Mouse (Mus musculus) telencephalon, adult 2 months (tissue): ENCODE measurements around the gene Hist1h3a.

ENCODE experiments used
- DNase-seq: peaks from one replicate; pipeline ENCODE4 v3.0.0-alpha.2; 2011; ENCODE audit warnings: low read depth, low spot score

The Hist1h3a gene

DNA sequence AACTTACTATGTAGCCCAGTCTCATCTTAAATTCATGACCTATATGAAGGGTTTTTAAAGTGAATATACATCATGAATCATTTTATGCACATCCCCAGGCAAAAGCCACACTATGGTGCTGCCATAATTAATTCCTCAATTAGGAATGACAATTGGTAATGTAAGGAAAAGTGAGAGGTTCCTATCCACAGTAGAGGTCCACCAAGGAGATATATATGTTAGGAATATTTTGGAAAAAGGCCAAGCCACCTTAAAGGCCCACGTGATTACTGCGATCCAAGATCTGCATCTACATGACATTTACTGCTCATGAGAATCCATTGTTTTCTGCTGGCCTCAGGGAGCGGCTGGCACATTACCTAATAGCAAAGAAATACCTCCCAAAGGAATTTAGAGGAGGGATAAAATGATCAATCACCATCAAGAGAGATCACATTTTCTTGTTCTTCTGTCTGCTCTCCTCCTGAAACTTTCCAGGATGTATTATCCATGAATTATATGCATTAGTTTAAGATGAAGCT, 2.9 kb downstream of the Hist1h3a start:
- no peak for DNase-seq

DNA sequence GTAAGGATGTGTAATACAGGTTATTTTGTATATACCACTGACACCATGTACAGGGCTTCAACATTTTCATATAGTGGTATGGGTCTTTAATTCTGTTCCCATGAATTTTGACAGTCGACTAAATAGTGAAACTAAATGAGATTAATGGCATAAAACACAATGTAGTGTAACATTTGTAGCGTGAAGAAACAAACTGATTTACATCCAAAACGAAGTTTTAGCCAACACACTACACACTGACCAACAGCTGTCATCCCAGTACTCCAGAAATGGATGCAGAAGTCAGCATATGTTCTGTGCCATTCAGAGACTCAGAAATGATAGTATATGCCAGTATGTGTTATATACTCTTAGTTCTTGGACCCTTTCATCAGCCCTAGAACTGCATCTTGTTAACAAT, 4.3 kb downstream of the Hist1h3a start:
- DNase-seq: no peak

DNA sequence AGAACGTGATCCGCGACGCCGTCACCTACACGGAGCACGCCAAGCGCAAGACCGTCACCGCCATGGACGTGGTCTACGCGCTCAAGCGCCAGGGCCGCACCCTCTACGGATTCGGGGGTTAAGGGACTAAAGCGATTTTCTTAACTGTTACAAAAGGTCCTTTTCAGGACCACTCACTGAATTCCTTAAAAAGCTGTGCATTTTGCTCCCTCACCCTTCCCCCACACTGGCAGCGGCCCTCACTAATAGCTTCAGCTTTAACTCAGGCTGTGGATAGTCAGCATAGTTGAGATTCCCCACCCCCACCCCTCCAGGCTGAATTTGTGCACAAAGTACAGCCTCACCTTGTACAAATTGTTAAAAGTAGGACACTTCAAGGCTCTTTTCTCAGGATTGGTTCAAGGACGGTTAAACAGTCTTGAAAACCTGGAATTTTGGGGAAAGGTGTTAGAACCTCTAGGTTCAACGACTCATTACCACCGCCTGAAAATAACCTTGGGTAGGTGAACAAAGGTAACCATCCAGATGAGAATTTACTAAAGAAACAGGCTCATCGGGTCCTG, 4.9 kb downstream of the Hist1h3a start:
- no peak for DNase-seq

- DNase-seq: peak; percentile 97
Measured at GRCm38 (mm10) chr13:23756790-23757189, 5.4 kb downstream of the Hist1h3a start, which contains the start of gene Hist1h4b. Gene Hist1h4b (plus strand): TSS chr13:23757013.

- DNase-seq: no peak
Measured at GRCm38 (mm10) chr13:23755000-23755399, 7.2 kb downstream of the Hist1h3a start.

GRCm38 (mm10) chr13:23753314-23754078, 8.7 kb downstream of the Hist1h3a start:
- DNase-seq: no peak

- DNase-seq: no peak
Measured at GRCm38 (mm10) chr13:23752742-23753172, 9.4 kb downstream of the Hist1h3a start.

DNA sequence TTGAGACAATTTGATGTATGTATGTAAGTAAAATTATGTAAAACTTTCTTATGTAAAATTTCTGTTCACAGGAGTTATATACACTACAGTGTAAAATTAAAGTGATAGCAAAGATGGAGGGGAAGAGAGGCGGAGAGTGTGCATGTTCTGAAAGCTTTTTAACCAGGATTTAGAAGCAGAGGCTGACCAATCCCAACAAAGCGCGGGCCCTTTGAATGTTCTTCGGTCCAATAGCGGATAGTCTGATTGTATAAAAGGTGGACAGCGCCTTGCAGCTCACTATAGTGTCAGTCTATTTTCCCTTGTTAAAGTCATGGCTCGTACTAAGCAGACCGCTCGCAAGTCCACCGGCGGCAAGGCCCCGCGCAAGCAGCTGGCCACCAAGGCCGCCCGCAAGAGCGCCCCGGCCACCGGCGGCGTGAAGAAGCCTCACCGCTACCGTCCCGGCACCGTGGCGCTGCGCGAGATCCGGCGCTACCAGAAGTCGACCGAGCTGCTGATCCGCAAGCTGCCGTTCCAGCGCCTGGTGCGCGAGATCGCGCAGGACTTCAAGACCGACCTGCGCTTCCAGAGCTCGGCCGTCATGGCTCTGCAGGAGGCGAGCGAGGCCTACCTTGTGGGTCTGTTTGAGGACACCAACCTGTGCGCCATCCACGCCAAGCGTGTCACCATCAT, 10.0 kb downstream of the Hist1h3a start, which contains the start of gene Hist1h3b:
Hist1h3b (plus strand) TSS at position 201 of the 675 bp plus-strand sequence.
- peak; percentile 92 for DNase-seq

GRCm38 (mm10) chr13:23751478-23751956, 10.7 kb downstream of the Hist1h3a start:
- no peak for DNase-seq

DNA sequence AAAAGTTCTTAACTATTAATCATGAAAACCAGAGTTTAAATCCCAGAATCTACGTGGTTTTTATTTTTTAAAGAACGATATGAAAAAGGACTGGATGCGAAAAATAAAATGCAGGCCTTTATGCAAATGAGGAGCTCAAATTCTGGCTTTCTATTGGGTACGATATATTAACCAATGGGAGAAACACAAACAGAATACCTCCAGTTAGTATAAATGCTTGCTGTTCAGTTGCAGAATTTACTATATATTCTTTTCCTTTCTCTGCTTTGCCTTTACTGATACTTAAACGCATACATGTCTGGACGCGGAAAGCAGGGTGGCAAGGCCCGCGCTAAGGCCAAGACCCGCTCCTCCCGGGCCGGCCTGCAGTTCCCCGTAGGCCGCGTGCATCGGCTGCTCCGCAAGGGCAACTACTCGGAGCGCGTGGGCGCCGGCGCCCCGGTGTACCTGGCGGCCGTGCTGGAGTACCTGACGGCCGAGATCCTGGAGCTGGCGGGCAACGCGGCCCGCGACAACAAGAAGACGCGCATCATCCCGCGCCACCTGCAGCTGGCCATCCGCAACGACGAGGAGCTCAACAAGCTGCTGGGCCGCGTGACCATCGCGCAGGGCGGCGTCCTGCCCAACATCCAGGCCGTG, 11.2 kb downstream of the Hist1h3a start, which contains the start of gene Hist1h2ab:
Hist1h2ab (plus strand) TSS at position 288 of the 639 bp plus-strand sequence.
- peak; percentile 84 for DNase-seq

- DNase-seq: no peak
Measured at GRCm38 (mm10) chr13:23749563-23750121, 12.5 kb downstream of the Hist1h3a start.

DNA sequence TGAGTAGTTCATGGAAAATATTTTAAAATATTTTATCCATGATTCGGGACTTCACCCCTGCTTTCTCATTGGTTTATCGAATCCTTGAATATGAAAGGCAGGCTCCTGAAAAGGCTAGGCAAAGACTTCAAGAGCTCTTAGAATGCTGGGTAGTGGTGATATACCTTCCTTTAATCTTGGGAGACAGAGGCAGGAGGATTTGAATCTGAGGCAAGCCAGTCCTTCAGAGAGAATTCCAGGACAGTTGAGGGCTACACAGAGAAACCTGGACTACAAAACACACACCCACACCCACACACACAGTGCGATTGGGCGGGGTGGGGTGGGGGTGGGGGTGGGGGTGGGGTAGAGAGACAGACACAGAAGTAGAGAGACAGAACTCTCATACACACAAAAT, 14.3 kb downstream of the Hist1h3a start:
- DNase-seq: no peak

- no peak for DNase-seq
Measured at GRCm38 (mm10) chr13:23747081-23747891, 14.9 kb downstream of the Hist1h3a start.

- peak; percentile 99 for DNase-seq
Measured at GRCm38 (mm10) chr13:23746201-23747080, 15.7 kb downstream of the Hist1h3a start, which contains the start of gene Hist1h2bb. Gene Hist1h2bb (plus strand): TSS chr13:23746734.

DNA sequence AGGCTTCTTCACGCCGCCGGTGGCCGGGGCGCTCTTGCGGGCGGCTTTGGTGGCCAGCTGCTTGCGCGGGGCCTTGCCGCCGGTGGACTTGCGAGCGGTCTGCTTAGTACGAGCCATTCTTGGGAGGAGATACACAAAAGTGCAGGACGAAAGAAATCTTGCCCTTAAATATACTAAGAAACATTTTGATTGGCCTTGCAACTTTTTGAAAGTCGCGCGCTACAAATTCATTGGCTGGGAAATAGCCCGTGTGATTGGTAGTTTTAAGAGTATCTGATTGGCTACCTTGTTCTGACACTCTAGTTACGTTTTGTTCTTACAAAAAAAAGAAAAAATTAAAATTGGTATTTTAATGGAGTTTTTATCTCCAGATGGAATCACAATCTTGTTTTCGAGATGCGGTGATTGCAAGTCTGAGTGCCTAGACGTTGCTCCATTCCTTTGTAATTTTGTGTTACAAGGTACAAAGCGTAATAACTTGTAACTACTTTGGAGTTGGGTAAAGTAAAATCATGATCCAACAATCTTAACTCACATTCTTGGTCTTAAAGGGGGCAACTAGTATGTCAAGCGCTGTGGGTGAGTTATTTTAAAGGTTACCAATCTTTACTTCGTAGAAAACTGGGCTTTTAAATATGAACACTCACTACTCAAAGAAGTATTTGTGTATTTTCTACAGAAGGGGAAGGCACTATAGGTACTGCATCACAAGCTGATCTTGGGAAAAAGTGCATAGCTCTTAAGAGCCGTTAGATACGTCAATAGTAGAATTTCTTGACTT, 16.6 kb downstream of the Hist1h3a start, which contains the start of gene Hist1h3c:
Hist1h3c (minus strand) TSS at position 222 of the 781 bp plus-strand sequence.
- peak; percentile 93 for DNase-seq

GRCm38 (mm10) chr13:23744421-23745380, 17.5 kb downstream of the Hist1h3a start:
- no peak for DNase-seq

DNA sequence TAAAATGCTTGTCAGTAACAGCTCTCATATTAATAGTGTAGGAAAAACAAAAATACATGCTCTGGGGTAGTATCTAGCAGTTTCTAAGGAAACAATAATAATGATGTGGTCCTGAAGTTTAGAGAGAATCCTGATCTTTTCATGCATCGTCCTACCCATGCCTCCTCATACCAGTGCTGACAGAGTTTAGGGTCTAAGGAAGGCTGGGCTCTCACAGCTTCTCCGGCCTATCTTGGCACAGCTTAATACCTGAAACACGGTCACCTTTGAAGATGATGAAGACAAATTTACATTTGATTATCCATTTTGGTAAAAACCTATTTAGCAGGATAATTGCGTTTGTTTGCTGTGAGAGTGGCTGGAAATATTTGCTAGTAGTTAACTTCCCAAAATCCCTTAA, 18.2 kb downstream of the Hist1h3a start:
- no peak for DNase-seq
